Mouse (Mus musculus): Measurements from ENCODE around the gene Fkbp15.

The Fkbp15 gene

DNA sequence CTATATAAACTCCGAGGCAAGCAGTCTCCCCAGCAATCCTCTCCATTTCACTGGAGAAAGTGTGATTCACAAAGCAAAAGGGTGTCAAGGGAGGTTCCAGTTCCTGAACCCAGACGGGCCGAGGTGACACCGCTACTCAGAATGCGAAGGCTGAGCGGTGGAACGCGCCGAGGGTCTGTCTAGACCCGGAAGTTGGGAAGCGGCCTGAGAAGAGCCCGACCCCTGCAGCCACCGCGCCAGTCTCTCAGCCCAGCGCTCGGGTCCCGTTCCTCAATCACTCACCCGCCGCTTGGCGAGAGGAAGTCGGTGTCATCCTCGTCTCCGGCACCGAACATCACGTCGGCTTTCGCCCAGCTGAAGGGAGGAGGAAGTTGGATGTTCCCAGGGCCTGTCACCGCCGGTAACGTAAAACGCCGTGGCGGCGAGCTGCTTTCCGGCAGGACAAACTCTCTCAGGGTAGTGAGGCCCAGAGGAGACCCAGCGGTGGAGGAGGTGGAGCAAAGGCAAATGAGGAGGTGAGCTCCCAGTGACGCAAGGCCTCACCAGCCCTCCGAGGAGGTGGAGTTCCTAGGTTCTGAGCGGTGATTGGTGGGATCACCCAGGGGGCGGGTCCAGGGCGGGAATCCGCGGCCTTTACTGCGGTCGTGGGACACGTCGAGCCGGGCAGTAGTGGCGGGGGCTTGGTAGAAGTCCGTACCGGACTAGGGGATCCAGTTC is at the start of gene Fkbp15, which contains the start of gene Slc31a1:
Fkbp15 (minus strand) TSS at position 461 of the 717 bp plus-strand sequence.
Slc31a1 (plus strand) TSS at position 640 of the 717 bp plus-strand sequence.
- DNase-seq, result peak; percentile 93

DNA sequence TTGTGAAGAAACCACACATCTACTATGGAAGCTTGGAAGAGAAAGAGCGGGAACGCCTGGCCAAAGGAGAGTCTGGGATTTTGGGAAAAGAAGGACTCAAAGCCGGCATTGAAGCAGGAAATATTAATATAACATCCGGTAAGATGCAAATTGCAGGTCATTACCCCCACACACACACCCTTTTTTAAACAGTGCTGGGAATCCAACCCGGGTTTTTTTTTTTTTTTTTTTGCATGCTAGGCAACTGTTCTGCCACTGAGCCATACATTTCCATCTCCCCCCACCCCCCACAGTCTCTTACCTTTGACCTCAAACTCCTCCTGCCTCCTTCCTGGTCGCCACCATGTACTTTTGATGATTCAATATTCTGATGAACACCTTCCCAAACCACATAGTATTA is 49.3 kb upstream of the Fkbp15 start:
- DNase-seq, result no peak

DNA sequence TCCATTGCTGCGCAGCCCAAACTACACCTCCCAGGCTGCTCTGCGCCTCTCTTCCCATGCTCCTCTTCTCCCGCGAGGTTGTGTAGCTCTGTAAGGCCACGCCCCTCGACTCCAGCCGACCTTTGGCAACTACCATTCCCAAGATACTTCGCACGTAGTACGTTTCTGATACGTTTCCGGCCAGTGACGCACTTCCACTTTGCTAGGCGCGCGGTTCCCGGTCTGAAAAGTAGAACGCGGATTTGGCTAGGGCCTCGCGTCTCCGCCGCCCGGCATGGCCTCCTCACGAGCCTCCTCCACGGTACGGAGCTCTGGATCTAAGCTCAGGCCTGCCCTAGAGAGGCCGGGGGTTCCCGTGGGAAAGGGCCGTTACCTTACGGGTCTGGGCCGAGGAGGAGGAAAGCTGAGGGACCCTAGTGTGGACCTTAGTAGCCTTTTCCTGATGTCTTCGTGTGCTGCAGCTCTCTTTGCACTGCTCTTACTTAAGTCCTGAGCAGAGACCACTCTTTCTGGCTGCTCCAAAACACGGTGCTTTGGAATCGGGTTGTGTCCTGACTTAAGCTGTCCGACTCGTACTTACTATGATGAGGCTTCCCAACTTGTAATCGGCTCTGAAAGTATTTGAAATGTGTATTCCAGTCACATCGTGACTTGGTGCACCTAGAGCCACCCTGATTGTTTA is 48.4 kb upstream of the Fkbp15 start, which contains the start of the genes Cdc26 and Prpf4:
Cdc26 (minus strand) TSS at position 42 of the 682 bp plus-strand sequence.
Prpf4 (plus strand) TSS at position 197 of the 682 bp plus-strand sequence.
- peak; percentile 95 for DNase-seq

DNA sequence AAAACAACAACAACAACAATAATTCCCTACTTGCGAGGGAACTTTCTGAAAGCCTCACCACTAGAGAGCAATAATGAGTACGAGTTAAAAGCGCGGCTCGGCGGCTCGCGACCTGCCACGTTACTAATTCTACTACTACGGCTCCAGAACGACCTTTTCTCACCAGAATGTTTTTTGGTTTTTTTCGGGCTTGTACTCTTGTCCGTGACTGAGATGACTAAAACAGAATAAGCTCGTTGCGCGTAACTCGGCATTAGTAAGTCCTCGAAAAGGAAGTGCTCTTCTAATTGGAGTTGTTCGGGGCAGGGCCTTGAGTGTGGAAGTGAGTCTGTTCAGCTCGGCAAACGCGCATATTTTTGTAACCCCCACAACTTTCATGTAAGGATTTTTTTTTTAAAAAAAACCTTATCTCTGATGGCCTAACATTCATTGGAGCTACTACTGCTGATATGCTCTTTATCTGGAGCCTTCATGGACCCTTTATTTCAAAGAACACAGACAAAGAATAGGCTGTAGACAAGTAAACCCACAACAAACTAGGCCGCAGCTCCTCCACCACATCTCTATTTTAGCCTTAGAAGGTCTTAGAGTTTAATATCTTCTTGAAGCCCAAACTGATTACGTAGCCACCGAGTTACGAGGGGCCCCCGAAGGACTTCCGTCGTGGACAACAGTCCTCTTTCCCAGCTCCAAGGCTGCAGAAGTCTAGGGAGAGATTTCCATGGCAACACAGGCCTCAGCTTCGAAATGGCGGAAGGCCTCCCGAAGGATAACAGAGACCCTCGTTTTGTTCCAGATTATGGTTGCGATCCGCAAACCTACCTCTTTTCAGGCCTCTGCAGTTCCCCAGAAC is 47.6 kb upstream of the Fkbp15 start:
- DNase-seq, result peak; percentile 40

DNA sequence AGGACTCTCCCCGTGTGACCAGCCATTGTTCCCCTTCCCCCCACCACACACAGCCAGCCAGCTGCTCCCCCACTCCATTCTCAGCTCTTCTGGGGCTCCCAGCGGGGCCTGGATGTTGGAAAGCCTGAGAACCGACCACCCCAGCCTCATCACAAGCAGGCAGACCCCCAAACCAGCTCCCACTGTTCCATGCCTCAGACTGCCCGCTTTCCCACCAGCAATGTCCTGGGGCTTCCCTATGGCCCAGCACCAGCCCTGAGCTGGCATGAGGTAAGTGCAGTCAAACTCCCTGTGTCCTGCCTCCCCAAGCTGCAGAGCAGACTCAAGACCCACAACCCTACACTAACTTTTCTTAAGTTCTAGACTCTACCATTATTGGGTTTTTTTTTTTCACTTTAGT is 45.8 kb upstream of the Fkbp15 start:
- no peak for DNase-seq

DNA sequence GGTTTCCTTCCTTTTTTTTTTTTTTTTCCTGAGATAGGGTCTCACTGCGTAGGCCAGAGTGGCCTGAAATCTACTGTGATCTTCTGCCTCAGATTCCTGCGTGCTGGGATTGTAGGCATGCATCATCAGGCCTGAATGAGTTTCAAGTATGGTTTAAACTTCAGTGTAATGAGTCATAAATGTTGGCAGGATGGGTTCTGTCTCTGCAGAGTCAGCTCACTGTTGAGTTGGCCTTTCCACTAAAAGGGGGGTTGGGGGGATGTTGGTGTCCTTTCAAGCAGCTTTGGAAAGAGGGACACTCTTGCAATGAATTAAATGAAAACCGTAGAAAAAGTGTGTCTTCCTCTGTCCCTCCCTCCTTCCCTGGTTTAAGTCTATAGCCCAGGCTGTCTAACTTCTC is 38.6 kb upstream of the Fkbp15 start:
- no peak for DNase-seq

DNA sequence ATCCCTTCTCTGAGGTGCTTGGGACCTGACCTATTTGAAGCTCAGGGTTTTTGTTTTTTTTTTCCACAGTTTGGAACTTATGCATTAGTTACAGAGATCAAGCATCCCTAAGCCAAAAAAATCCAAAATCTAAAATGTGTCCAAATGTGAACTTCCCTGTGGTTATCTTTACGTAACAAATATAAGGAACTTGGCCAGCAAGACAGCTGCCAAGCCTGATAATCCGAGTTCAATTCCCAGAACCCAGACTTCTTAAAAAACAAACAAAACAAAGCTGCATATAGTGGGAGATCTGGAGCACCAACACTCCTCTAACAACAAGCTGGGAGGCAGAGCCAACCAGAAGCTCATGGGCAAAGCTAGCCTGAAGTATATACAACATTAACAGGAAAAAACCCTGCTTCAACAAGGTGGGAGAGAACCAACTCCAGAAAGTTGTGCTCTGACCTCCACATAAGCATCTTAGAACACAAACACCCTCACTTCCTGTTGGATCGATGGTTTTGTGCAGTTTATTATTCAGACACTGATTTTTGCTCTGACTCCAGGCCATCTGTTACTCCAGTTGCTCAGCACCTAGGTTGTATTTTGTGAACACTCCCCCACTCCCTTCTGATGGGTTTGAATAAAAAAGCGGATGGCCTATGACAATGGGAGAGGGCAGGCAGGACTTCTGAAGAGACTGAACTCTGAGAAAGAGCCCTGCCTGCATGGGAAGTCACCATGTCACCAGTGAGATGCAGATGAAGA is 37.4 kb upstream of the Fkbp15 start:
- no peak for DNase-seq

DNA sequence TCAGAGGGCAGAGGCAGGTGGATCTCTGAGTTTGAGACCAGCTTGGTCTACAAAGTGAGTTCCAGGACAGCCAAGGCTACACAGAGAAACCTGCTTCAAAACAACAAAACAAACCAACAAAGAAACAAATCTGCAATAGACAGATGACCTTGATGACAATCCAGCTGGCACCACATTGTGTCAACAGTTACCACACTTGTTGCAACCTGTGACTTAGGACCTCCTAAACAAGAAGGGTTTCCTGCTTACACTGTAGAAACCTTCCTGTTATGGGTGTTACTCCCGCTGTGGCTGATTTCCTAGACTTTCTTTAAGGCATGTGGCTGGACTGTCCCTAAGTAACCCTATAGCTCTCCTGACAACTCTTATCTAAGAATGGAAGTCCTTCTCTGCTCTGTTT is 35.5 kb upstream of the Fkbp15 start:
- DNase-seq, result no peak

DNA sequence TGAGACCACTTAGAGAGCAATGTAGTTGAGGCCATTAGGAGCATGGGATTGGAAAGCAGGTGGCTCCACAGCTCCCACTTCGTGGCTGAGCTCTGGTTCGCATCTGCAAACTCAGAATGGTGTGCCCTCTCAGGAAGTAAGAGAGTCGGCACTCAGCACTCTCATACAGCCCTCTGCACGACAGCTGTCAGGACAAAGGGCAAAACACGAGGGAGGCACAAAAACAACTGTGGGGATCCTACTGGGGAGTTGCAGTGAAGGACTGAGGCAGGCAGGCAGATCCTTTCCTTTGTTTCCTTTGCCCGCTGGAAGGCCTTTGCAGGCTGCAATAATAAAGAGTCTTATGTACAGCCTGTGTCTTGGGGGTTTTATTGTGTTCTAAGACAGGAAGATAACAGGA is 33.1 kb upstream of the Fkbp15 start:
- DNase-seq, result no peak

DNA sequence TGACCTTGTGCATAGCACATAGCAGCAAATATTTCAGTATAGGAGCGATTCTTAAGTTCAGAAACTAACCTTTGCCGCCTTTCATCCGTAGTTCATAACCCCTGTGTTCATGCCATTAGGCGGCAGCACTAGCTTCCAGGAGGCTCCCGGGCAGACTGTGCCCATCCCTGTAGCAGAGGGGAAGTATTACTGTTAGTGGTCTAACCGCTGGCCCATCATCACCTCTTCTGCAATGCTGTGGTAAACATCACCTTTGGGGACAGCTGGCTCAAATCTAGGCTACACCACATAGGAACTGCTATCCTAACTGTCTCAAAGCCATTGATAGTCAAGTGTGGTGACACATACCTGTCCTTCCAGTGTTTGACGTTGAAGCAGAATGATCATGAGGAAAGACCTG is 31.5 kb upstream of the Fkbp15 start:
- no peak for DNase-seq

DNA sequence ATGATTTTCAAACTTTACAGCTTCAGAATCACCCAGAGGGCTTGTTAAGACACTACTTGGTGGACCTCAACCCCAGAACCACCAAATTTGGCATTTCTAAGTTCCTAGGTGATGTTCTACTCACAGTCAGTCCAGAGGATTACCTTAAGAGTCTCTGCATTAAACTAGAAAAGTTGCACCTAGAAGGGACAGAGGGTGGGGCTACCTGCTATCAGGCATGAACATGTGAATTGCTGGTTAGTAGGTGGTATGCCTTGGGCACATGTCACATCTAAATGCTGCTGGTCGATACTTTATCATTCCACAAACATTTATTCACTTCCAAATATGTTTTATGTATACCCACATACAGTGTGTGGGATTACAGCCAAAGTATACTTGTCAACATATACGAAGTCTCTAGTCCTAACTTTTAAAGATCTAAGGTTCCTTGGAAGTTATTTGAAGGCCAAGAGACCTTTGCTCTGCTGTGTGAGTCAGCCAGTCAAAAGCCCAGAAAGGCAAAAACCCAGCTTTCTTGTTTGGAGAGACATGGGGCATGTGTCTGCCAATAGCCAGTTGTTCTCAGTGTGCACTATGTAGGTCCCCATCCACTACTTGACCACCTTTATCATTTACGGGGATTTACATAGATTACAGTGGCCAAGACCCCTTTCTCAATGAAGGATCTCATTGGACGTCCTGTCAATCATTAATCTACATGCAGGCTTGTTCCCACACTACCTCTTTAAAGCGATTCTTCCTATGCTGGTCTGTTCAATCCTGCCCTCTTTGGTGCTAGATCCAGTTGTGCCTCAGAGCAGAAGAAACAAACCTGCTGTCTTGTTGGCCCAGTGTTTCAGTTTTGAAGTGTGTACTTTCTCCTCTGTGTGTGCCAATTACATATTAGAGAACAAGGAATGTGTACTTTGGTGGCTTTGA is 29.5 kb upstream of the Fkbp15 start:
- no peak for DNase-seq

DNA sequence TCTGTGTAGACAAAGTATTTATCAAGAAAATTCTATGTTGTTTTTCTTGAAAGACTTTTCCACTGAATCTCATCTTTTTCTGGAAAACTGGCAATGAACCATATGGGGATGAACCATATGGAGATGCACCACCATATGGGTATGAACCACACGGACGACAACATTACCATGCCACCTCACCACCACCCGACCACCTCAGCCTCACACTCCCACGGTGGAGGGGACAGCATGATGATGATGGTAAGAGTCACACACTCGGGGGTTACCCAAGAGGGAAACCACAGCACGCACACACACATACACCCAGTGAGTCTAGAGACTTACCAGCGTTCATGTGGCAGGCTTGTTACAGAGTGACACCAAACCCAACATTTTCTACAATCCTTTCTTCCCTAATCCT is 25.1 kb upstream of the Fkbp15 start:
- no peak for DNase-seq

DNA sequence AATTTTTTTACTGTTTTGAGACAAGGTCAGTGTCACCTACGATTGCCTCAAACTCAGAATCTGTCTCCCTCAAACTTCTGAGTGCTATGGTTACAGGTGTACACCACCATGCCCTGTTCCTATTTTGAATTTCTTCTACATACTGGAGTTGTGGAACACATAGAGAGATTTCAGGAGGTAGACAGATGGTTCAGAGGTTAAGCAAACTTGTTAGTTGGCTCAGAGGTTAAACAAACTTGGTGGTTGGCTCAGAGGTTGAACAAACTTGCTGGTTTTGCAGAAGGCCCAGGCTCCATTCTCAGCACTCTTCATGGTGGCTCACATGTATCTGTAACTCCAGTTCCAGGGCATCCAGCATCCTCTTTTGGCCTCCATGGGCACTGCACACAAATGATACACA is 23.8 kb upstream of the Fkbp15 start:
- no peak for DNase-seq

DNA sequence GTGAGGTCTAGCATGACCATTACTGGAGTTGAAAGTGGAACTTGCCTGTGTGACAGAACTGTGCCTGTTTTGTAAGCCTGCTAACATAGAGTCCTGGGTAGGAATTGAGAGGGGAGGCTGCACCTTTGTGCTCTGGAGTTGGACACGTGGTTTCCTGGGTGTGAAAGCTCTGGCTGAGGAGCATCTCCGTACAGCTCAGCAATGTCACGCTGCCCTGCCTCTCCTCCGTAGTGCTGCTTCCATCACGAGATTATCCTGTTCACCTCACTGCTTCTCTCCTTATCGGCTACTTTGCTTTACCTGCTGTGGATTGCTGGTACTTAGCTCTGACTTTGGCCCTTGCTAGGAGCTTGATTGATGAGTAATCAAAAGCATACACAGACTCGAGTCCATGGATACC is 23.4 kb upstream of the Fkbp15 start:
- no peak for DNase-seq

DNA sequence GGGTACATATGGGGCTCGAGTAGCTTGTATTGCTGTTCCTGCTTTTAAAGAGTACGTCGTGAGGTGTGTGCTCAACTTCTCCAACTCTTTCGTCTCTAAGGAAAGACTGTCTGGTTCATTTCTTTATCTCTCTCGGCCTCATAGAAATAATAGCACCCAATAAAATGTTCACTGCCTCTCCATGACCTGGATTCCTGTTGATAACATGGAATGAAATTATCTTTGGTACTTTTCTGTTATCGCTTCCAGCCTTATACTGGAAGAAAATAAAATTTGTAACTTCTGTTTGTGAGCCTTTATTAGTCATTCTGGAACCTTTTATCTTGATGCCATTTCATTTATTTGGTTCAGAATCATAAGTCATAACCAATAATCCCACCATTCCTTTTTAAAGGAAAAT is 22.9 kb upstream of the Fkbp15 start:
- DNase-seq, result no peak

DNA sequence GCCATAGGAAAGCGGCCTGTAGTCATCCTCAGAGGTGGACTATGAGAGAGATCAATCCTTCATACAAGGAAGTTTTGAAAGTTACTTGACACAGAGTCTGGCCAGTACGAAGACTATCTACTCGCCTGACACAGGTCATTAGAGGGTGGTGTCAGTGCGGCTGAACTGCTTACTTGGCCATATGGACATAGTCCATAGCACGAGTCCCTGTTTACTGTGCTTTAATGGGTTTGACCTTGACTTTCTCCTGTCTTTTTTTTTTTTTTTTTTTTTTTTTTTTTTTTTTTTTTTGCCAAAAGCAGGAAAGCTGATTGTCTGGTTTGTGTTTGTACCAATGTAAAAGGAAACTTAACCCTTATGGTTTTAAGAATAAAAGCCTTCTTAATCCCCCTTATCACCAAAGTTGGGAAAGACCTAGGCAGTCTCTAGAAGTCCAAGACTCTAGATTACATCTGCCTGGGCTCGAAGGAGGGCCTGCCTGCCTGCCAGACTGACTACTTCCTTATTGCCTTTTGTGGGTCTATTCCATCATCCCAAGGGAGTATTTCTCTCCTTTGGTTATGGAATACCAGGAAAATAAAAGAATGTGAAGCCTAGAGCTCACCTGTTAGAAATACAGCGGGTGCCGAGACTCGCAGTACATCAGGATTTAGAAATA is 19.5 kb upstream of the Fkbp15 start:
- DNase-seq, result no peak

DNA sequence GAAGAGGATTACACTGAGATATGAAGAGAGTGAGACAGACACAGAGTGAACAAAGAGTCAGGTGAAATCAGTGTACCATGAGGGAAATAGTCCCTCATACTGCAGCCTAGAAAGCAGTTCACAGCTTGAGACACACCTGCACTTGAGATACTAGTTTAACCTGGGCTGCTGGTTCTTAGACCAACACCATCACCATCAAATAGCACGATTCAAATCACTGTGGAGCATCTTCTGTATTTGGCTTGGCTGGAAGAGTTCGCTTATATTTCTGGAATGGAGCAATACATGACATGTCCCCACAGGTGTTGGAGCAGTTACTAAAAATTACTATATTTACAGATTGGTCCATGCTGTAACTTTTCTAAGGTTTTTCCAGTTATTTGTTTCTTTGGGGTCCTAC is 15.8 kb upstream of the Fkbp15 start:
- no peak for DNase-seq

DNA sequence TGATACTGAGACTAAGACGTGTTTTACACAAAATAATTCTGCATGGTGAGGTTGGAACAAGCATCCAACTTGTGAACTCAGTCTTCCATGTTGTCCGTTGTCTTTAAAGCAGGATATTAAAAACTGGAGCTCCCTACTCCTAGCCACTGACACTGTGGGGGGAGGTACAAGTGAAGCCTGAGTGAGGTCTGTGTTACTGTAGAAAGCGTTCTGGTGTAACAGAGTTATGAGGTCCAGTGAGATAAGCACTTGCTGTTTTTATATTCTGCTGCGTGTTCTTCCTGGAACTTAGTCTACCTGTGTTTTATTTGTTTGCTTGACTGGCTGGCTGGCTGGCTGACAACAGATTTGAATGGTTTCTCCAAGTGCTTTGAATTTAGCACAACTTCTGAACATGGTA is 14.0 kb upstream of the Fkbp15 start:
- no peak for DNase-seq

DNA sequence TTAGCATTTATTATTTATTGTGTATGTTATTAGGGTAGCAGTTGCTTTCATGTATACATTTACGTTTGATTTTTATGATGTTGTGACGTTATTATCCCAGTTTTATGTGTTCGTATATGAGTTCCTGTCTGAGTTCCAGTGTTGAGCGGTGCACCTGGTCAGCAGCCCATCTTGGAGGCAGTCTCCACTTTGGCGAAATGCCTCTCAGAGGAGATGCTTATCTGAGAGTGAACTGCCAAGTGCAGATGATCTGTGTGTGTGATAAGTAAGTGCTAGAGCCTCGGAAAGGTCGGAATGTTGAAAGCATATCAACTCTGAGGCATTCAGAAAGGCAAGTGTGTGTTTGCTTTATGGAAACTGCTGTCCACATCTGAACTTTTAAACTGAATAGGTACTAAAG is 13.3 kb upstream of the Fkbp15 start:
- no peak for DNase-seq

DNA sequence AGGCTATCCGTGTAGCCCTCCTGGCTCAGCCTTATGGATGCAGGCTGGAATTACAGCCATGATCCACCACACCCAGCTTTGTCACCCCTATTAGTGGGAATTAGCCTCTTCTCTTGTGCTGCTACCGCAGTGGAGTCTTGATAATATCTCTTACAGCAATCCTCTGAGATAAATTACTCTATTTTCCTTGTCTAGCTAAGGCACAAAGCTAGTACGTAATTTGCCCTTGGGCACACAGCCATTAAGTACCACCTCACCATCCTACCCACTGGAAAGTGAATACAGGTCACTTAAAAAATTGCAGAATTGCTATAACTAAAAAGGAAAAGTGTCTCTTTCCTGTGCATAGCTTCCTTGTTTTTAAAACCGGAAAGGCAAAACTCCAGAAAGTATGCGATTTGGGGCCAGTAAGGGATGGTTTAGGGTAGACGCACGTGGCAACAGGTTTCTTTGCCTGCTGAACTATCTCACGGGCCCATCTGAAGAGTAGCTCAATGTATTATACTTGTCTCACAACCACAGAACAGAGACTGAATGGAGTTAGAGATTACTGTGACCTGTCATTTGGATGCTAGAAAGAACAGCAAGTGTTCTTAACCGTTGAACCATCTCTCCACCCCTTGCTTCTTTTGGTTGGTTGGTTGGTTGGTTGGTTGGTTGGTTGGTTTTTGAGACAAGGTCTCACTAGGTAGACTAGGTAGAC is 12.6 kb upstream of the Fkbp15 start:
- no peak for DNase-seq
